Mouse (Mus musculus) Muller cell, postnatal 12 days (primary cell): ENCODE measurements at regions not wholly inside any gene's neighbourhood (a gene's known extent, or its start where the extent isn't known, plus 50 kb on each side); places are given as distances from the start of the nearest gene placed in this dataset.
A peak's percentile ranks its signal among the peaks of the same experiment; 100 is the strongest.

Experiments
- DNase-seq: peaks from one replicate; pipeline ENCODE4 v3.0.0-alpha.2; 2015; ENCODE audit errors: inconsistent ontology term

DNA sequence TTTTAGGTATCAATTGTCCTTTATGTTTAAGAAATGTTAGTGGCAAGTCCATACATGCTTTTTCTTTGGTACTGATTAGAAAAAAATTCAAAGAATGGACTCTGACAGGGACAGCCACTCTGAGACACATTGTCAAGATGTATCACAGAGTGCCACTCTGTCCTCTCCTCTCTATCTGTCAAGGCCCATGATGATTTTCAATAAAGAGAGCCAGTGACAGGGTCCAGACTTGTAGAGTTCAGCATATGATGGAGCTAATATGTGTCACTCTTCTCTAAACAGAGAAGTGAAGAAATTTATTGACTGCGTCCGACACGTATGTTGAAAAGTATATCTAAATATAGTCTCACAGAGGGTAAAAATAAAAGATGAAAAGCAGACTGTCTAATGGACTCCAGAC, 672.2 kb upstream of the 4930452B06Rik start:
- DNase-seq: no peak

- DNase-seq: no peak
These were observed 671.1 kb upstream of the 4930452B06Rik start for GRCm38 (mm10) chr14:9337107-9337506.

GRCm38 (mm10) chr14:9331593-9331992, 665.6 kb upstream of the 4930452B06Rik start:
- DNase-seq: no peak

GRCm38 (mm10) chr14:9330767-9331166, 664.7 kb upstream of the 4930452B06Rik start:
- no peak for DNase-seq

DNA sequence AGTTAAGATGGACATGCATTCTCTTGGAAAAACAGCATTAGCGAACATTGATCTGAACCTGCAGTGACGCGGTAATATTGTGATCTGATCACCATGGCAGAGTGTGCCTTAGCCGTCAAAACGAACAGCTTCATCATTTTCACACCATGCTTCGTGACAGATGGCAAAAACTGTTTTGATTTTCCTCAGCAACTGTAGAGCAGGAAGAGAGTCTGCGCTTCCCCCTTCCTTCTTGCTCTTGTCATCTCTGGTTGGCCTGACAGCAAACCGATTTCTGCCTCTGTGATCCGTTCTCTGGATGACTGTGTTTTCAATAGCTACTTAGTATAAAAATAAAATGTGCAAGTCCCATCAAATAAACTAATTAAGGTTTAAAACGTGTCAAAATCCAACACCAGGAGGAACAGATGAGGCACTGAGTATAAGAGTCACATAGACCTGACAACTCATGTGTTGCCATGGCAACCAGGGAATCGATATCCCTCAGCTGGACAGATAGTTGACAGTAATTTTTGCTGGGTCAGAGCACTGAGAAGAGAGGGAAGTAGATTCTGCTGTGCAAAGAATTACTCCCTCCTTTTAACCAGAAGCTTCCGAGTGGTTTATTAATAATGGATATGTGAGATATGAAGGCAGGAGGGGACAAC, 663.9 kb upstream of the 4930452B06Rik start:
- no peak for DNase-seq

DNA sequence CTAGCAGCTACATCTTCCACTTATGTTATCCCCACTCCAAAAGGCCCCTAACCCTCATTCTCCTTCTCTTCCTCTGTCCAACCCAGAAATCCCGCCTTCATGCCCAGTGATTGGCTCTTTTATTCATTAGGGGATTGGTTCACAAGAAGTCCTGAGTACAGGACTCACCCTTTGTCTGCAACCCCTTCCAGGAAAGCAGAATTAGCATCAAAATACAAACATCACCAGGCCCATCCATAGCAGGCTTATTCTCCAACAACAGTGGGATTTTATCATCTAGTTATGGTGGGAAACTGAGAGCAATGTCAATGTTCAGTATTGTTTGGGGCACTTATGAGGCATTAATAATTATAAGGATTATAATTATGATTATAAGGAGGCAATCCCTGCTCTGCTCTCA, 661.3 kb upstream of the 4930452B06Rik start:
- DNase-seq: no peak

- DNase-seq: no peak
These were observed 653.8 kb upstream of the 4930452B06Rik start for GRCm38 (mm10) chr14:9319842-9320241.

- DNase-seq: no peak
These were observed 652.9 kb upstream of the 4930452B06Rik start for GRCm38 (mm10) chr14:9318796-9319465.

DNA sequence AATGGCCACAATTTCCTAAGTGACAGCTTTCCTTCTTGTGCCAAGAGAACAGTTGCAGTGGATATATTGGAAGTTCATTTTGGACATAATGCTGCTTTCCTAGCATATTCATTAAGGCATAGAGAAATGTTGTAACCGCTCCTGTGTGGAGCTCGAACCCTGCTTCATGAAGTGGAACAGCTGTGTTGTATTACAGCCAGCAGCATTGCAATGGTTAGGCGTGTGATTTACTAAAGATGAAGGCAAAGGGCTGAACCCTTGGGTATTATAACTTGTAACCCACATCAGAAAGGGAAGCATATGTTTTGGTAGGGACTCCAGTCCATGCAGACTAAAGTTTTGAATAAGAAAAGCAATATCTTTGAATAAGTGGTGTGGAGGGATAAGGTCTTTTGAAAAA, 649.2 kb upstream of the 4930452B06Rik start:
- DNase-seq: no peak

GRCm38 (mm10) chr14:9296145-9296544, 630.1 kb upstream of the 4930452B06Rik start:
- DNase-seq: no peak

DNA sequence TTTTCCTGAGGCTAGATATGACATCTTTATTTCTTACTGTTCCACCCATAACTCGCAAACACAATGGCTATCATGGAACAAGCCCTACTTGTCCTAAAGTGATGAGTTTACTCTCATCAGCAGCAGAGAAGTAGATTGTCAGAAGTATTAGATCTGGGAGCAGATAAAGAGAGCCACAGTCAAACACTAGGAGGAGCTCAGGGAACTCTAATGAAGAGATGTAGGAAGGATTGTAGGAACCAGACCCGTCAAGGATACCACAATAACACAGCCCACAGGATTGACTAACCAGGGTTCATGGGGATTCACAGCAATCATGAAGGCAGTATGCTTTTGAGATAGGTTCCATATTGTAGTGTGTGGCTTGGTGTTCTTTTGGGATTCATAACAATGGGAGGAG, 628.5 kb upstream of the 4930452B06Rik start:
- DNase-seq: no peak

- peak; percentile 71 for DNase-seq
These were observed 622.1 kb upstream of the 4930452B06Rik start for GRCm38 (mm10) chr14:9288103-9288502.

DNA sequence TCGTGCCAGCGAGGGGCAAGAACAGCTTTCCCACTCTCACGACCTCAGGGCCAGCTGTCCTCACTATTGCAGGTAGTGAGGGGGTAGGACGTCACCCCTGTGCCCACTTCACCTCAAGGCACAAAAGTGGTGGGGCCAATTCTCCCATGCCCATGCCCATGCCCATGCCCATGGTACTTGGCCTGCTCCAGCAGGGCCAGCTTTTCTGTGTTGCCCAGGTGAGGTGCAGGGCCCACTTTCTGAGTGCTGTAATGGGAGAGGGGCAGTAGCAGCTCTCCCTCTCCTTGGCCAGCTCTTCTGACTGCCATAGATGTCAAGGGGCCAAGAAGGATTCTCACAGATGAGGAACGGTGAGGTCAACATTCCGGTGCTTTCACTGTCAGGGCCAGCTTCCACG, 619.6 kb upstream of the 4930452B06Rik start:
- no peak for DNase-seq

DNA sequence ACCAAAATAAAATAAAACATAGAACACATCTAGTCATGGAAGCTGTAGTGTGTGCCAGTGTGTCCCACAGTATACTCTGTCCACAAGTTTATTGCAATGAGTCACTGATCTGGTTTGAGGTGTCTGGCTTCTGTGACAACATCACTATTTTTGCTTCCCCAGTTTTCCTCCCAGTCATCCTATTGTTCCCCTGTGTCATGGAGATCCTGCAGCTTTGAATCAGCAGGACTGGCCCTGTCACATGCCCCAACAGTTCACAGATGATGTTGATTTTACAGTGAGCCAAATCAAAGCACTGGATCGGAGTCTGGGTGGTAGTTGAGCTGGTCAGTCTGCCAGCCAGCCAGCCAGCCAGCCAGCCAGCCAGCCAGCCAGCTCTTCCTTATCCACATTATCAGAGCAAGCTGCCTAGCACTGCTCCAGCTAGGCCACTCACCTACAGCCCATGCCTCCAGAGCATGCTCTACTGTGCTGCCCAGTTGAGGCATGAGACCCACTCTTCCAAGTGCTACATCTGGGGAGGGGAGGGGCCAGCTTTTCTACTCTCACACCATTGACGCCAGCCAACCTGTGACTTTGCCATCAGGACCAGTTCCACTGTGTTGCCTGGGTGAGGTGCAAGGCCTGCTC, 619.1 kb upstream of the 4930452B06Rik start:
- DNase-seq: peak; percentile 79

DNA sequence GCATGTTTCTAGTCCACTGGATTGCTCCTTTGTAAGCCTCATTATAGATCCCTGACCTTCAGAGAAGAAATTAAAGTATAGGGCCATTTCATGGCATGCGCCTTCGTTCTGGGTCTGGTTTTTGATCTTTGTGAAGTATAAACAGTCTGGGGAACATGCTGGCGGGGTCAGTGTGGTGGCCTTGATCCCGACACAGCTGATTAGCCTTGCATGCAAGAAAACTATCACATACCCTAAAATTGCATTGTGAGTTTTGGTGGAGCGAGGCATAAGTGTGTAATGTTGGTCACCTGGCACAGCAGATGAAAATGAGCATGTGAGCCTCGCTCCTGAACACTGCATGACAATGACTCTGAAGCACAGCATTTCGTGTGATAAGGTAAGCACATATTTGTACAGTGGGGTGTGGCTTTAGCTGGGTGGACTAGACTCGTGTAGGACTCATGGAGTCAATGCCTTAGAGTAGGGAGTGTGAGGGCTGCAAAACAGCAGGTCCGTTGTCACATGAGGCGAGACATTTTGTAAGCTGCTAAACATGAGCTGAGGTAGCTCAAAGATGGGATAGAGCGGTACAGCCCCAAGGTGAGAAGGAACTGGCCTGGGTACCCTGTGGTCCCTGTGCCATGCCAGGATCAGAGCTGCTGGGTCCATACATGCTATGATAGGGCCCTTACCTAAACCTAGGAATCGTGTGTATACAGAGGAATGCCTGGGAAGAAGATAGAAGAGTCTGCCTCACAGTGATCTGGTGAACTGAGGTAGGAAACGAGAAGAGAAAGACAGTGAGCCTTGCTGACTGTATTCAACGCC, 601.4 kb upstream of the 4930452B06Rik start:
- no peak for DNase-seq

- no peak for DNase-seq
These were observed 586.0 kb upstream of the 4930452B06Rik start for GRCm38 (mm10) chr14:9252017-9252416.

DNA sequence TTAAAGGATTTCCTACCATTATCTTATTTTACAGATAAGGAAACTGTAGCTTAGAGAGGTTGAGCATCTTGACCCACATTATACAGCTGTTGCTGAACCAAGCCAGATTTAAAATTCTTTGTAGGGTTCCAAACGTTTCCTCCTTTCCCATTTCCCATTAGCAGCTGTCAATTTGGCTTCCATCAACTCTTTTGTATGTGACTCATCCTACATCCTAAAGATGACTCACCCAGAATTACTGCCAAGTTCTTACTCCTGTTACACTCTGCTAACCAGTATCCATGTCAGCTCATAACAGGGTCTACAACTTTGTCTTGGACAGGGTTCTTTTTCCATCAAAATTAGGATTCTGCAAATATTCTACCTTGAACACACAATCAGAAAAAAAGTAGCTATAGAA, 579.2 kb upstream of the 4930452B06Rik start:
- DNase-seq: peak; percentile 84

DNA sequence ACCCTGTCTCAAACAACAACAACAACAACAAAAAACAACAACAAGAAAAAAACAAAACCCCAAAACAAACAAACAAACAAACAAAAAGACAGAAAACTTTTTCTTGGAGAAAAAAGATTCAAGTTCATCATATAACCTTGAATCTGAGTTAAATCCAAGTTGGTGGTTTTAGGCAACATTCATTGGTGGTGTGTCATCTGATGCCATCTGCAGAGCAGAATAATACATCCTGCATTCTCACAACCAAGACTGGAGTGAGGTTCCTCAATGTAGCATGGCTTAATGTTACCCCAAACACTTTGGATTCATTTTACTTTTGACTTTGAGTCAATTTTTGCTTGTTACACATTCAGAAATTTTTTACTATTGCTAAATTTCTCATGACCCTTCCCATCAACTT, 577.3 kb upstream of the 4930452B06Rik start:
- DNase-seq: peak; percentile 54

- DNase-seq: no peak
These were observed 576.1 kb upstream of the 4930452B06Rik start for GRCm38 (mm10) chr14:9242118-9242517.

GRCm38 (mm10) chr14:9227670-9228069, 561.6 kb upstream of the 4930452B06Rik start:
- DNase-seq: no peak

GRCm38 (mm10) chr14:9200246-9200645, 534.2 kb upstream of the 4930452B06Rik start:
- no peak for DNase-seq

DNA sequence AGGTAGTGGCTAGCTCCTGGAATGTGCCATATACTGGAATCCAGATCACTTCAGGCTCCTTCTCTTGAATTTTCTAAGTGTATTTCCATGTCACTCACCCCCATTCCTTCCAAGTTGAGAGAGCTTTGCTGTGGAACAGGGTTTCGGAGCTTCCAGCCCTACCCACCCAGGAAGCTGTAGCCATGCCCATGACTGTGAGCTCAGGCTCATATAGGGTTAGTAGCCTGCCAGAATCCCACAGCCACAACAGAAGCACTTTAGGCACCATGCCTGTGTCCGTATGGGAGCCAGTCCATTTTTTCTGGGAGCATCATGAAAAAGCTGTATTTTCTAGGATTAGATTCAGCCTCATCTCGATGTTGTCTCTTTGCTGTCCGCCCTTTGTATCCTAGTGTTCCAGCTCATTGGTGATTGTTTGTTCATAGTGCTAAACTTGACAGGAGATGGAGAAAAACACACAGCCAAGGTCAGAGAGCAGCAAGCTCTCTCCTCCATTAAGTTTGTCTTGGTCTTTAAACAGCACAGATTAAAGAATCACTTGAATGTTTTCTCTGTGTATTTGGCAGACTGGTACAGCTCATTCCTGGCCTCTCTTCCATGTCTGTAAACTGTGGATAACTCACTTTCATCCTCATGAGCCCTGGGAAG, 526.2 kb upstream of the 4930452B06Rik start:
- no peak for DNase-seq
